Mouse (Mus musculus) heart, embryonic 10.5 days (tissue): ENCODE data around the gene Scarf2. TPM values are rescaled to one million over a fixed set of nuclear protein-coding genes. Genes with fewer than 3 reads are reported as not detected.

Experiments used
- DNase-seq: peaks from one replicate; pipeline ENCODE4 v3.0.0-alpha.2; 2017; ENCODE audit warnings: low spot score
- H3K27ac ChIP-seq: fragments of 300-500 bp; sonication (generic); 2 replicates; pipeline ENCODE4 v1.5.1; 2016; ENCODE audit warnings: mild to moderate bottlenecking
- H3K27me3 ChIP-seq: fragments of 300-500 bp; sonication (generic); 2 replicates; pipeline ENCODE4 v1.6.1; 2016; ENCODE audit warnings: mild to moderate bottlenecking; ENCODE audit not compliant: poor library complexity, insufficient read depth, severe bottlenecking
- H3K36me3 ChIP-seq: fragments of 300-500 bp; sonication (generic); 2 replicates; pipeline ENCODE4 v1.6.1; 2016; ENCODE audit warnings: mild to moderate bottlenecking, moderate library complexity
- H3K4me1 ChIP-seq: fragments of 300-500 bp; sonication (generic); 2 replicates; pipeline ENCODE4 v1.6.1; 2016; ENCODE audit warnings: mild to moderate bottlenecking
- H3K4me3 ChIP-seq: fragments of 300-500 bp; sonication (generic); 2 replicates; pipeline ENCODE4 v1.5.1; 2016; ENCODE audit warnings: mild to moderate bottlenecking, moderate library complexity
- H3K9me3 ChIP-seq: fragments of 300-500 bp; sonication (generic); 2 replicates; pipeline ENCODE4 v1.6.1; 2016; ENCODE audit warnings: mild to moderate bottlenecking, moderate library complexity
- WGBS: fragments of 180-500 bp; shearing (Covaris S2); methylation state at CpG from one replicate; pipeline ENCODE4 v1.1.7; 2016; 5-methylcytosine and 5-hydroxymethylcytosine counted together
- polyA plus RNA-seq: library from polyadenylated mRNA; unstranded; fragments of >200 nt; fragmentation: Nextera tagmentation; extraction: Ambion mirVana; gene quantifications from 2 replicates; pipeline ENCODE4 v1.2.1, GENCODE M21; 2016

Gene Scarf2
- polyA plus RNA-seq, 1 experiment from 2014 or later, result 12.9 TPM

- H3K4me3 ChIP-seq, result no peak overlapping the region
- H3K27me3 ChIP-seq, result peaks cover 12% of the 10 kb centered on the region
- H3K36me3 ChIP-seq, result peaks cover 75% of the 10 kb centered on the region
- WGBS, result 93% methylated on average over 7 of the region's 7 CpGs
- no peak overlapping the region for H3K27ac ChIP-seq
- no peaks in the 10 kb centered on the region for H3K4me1 ChIP-seq
- no peaks in the 10 kb centered on the region for H3K9me3 ChIP-seq
- DNase-seq, result no peak
Observed at GRCm38 (mm10) chr16:17842437-17842836, 45.4 kb downstream of the Scarf2 start.

- WGBS, result 91% methylated on average over 10 of the region's 10 CpGs
- Histone ChIP-seq H3K9me3 (no peaks in the 10 kb centered on the region), H3K27ac (no peak overlapping the region), H3K4me3 (no peak overlapping the region), H3K4me1 (no peaks in the 10 kb centered on the region), H3K27me3 (no peaks in the 10 kb centered on the region), H3K36me3 (peaks cover 87% of the 10 kb centered on the region)
- DNase-seq, result no peak
Observed at GRCm38 (mm10) chr16:17843701-17844365, 46.8 kb downstream of the Scarf2 start.

GRCm38 (mm10) chr16:17848431-17848830 is 51.3 kb downstream of the Scarf2 start:
- no peak overlapping the region for H3K4me3 ChIP-seq
- no peaks in the 10 kb centered on the region for H3K27me3 ChIP-seq
- peaks cover 93% of the 10 kb centered on the region for H3K36me3 ChIP-seq
- H3K9me3 ChIP-seq, result no peaks in the 10 kb centered on the region
- no peak for DNase-seq
- H3K27ac ChIP-seq, result no peak overlapping the region
- no peaks in the 10 kb centered on the region for H3K4me1 ChIP-seq
- 90% methylated on average over 6 of the region's 6 CpGs for WGBS

- no peak for DNase-seq
- WGBS, result 37% methylated on average over 1 of the region's 1 CpGs
- Histone ChIP-seq H3K4me1 (no peaks in the 10 kb centered on the region), H3K36me3 (peaks cover 93% of the 10 kb centered on the region), H3K9me3 (no peaks in the 10 kb centered on the region), H3K4me3 (no peak overlapping the region), H3K27ac (no peak overlapping the region), H3K27me3 (no peaks in the 10 kb centered on the region)
Observed at GRCm38 (mm10) chr16:17848928-17849327, 51.8 kb downstream of the Scarf2 start.

- Histone ChIP-seq H3K36me3 (peaks cover 93% of the 10 kb centered on the region), H3K27me3 (no peaks in the 10 kb centered on the region), H3K9me3 (no peaks in the 10 kb centered on the region), H3K27ac (no peak overlapping the region), H3K4me3 (no peak overlapping the region), H3K4me1 (no peaks in the 10 kb centered on the region)
- DNase-seq, result no peak
- WGBS, result 80% methylated on average over 6 of the region's 6 CpGs
Observed at GRCm38 (mm10) chr16:17849486-17849885, 52.4 kb downstream of the Scarf2 start.

DNA sequence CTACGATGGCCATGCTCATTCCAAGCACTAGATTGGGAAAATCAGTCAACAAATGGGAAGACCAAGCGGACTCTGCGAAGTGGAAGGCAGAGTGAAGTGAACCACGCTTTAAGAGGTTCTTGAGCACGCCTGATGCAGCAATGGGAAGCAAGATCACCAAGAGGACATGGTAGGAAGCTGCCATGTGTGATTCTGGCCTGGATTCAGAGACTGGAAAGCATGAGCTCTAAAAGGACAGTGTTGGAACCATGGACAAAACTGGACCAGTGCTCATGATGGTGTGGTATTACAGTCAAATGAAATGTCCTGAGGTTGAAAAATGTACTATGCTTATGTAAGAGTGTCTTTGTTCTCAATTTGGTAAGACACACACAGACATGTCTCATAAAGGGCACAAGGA is 54.2 kb downstream of the Scarf2 start:
- no peak for DNase-seq

DNA sequence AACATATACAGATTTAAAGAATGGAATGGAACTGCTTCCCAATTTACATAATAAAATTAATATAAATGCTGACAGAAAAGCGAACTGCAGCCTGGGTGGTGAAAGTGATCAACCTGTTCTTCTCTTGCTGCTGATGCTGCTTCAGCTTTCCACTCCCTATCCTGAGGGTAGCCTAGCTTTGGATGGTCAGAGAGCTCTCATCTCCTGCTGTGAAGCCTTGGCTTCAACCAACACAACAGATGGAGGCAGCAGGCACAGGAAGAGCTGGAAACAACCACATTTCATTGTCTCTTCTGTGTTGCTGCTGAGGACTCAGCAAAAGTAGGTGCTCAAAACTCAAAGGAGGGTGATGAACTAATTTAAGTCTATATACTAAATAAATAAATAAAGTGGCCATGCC is 54.8 kb downstream of the Scarf2 start:
- DNase-seq, result no peak
- Histone ChIP-seq H3K4me3 (no peak overlapping the region), H3K36me3 (peaks cover 89% of the 10 kb centered on the region), H3K9me3 (no peaks in the 10 kb centered on the region), H3K27ac (no peak overlapping the region), H3K27me3 (no peaks in the 10 kb centered on the region), H3K4me1 (no peaks in the 10 kb centered on the region)
- 96% methylated on average over 1 of the region's 1 CpGs for WGBS

More for the DNA sequence above, 54.2 kb downstream of the Scarf2 start:
- Histone ChIP-seq H3K4me3 (no peak overlapping the region), H3K27ac (no peak overlapping the region), H3K27me3 (no peaks in the 10 kb centered on the region), H3K9me3 (no peaks in the 10 kb centered on the region), H3K4me1 (no peaks in the 10 kb centered on the region), H3K36me3 (peaks cover 89% of the 10 kb centered on the region)
- 95% methylated on average over 5 of the region's 5 CpGs for WGBS

DNA sequence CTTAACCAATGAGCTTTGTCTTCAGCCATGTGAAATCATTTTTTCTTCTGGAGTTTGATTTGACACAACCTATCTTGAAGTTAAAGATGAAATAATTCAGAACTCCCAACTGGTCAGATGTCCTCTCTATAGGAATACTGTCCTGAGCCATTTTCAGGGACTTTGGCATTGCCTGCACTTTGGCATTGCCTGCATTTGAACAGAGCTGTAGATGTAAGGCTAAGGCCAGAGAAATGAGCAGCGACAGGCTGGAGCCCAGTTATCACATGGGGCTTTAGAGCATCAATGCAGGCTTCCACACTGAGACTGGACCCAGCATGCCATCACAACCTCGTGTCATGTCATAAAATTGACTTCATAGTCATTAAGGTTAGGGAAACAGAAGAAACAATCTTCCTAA is 56.2 kb downstream of the Scarf2 start:
- Histone ChIP-seq H3K36me3 (peaks cover 92% of the 10 kb centered on the region), H3K4me3 (no peak overlapping the region), H3K27me3 (no peaks in the 10 kb centered on the region), H3K27ac (no peak overlapping the region), H3K4me1 (no peaks in the 10 kb centered on the region), H3K9me3 (no peaks in the 10 kb centered on the region)
- DNase-seq, result no peak
- WGBS, result 86% methylated on average over 2 of the region's 2 CpGs

GRCm38 (mm10) chr16:17857157-17857556 is 60.1 kb downstream of the Scarf2 start:
- no peaks in the 10 kb centered on the region for H3K9me3 ChIP-seq
- no peak for DNase-seq
- no peak overlapping the region for H3K27ac ChIP-seq
- H3K4me1 ChIP-seq, result peaks cover 4% of the 10 kb centered on the region; the same call in 1 of the 2 replicates
- peaks cover 77% of the 10 kb centered on the region for H3K36me3 ChIP-seq
- H3K27me3 ChIP-seq, result no peaks in the 10 kb centered on the region
- H3K4me3 ChIP-seq, result no peak overlapping the region
- 89% methylated on average over 7 of the region's 7 CpGs for WGBS

Other genes with a start within 250 kb of the Scarf2 start
- 0.12 and 0.26 TPM in 2 replicates for gene Lrrc74b, start 236.0 kb upstream of the Scarf2 start, polyA plus RNA-seq
- gene P2rx6, start 235.4 kb upstream of the Scarf2 start, polyA plus RNA-seq, result 0.39 and 0.73 TPM in 2 replicates
- 3.3 and 8.5 TPM in 2 replicates for gene Slc7a4, start 214.1 kb upstream of the Scarf2 start, polyA plus RNA-seq
- 39.1 and 44.2 TPM in 2 replicates for gene Smpd4, start 177.9 kb upstream of the Scarf2 start, polyA plus RNA-seq
- gene Ccdc74a, start 150.8 kb upstream of the Scarf2 start, polyA plus RNA-seq, result 4.4 and 5.8 TPM in 2 replicates
- 45.4 and 48.0 TPM in 2 replicates for gene Med15, start 64.4 kb upstream of the Scarf2 start, polyA plus RNA-seq
- 47.2 and 55.4 TPM in 2 replicates for gene Klhl22, start 37.7 kb upstream of the Scarf2 start, polyA plus RNA-seq
- not detected in 2 replicates for gene B830017H08Rik, start 35.8 kb downstream of the Scarf2 start, polyA plus RNA-seq
- 2.0 and 2.3 TPM in 2 replicates for gene Car15, start 41.1 kb downstream of the Scarf2 start, polyA plus RNA-seq
- gene Gm20518, start 94.4 kb downstream of the Scarf2 start, polyA plus RNA-seq, result 0.22 and 0.25 TPM in 2 replicates
- not detected in 2 replicates for gene Tssk1, start 96.9 kb downstream of the Scarf2 start, polyA plus RNA-seq
- 63.7 and 69.6 TPM in 2 replicates for gene Dgcr2, start 101.3 kb downstream of the Scarf2 start, polyA plus RNA-seq
- gene Tssk2, start 101.4 kb downstream of the Scarf2 start, polyA plus RNA-seq, result not detected in 2 replicates
- gene Ess2, start 114.1 kb downstream of the Scarf2 start, polyA plus RNA-seq, result 39.7 and 39.9 TPM in 2 replicates
- 0.20 and 0.44 TPM in 2 replicates for gene Gsc2, start 117.8 kb downstream of the Scarf2 start, polyA plus RNA-seq
- gene Slc25a1, start 130.9 kb downstream of the Scarf2 start, polyA plus RNA-seq, result 46.6 and 73.7 TPM in 2 replicates
- not detected in 2 replicates for gene Vpreb2, start 183.1 kb downstream of the Scarf2 start, polyA plus RNA-seq